Mouse (Mus musculus): ENCODE data around the gene Gm17364. TPM values are rescaled to one million over a fixed set of nuclear protein-coding genes. Genes with fewer than 3 reads are reported as not detected.

Gene Gm17364
- polyA plus RNA-seq, 1 experiment from 2014 or later = not detected

- H3K27me3 ChIP-seq (replicated peaks) = peaks cover 5% of the 10 kb centered on the region; the same call in 1 of the 2 replicates
- H3K4me3 ChIP-seq = no peak overlapping the region
- H3K36me3 ChIP-seq = no peaks in the 10 kb centered on the region
- H3K4me2 ChIP-seq = no peak overlapping the region
- no peak overlapping the region for H3K9ac ChIP-seq
- no peaks in the 10 kb centered on the region for H3K4me1 ChIP-seq (replicated peaks)
- 71% methylated on average over 13 of the region's 13 CpGs for WGBS
- no peaks in the 10 kb centered on the region for H3K9me3 ChIP-seq (replicated peaks)
- H3K27ac ChIP-seq (ENCODE audit: poor library complexity, severe bottlenecking) = no peak overlapping the region
- ATAC-seq (ENCODE audit: insufficient number of reproducible peaks, low FRiP score) = no peak
Measured at GRCm38 (mm10) chr13:41235845-41236741, 37.7 kb downstream of the Gm17364 start.

GRCm38 (mm10) chr13:41235181-41235580, 38.6 kb downstream of the Gm17364 start:
- H3K4me3 ChIP-seq = no peak overlapping the region
- 82% methylated on average over 6 of the region's 6 CpGs for WGBS

DNA sequence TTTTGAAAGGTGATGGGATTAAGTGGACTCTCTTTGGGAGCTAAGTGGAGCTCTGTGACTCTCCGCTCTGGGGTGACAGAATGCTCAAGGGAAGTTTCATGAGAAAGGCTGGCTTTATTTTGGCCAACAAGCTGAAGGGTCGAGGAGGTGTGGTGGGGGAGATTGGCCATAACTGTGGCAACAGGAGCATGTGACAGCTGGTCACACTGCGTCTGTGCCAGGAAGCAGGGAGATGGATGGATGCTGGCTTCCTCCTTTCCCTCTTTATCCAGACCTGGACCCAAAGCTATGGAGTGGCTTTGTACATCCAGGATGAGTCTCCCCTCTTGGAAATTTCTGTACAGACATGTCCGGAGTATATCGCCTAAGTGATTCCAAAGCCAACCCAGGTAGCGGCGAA, 40.5 kb downstream of the Gm17364 start:
- Histone ChIP-seq H3K27ac (ENCODE audit: poor library complexity, severe bottlenecking) (no peak overlapping the region), H3K36me3 (no peaks in the 10 kb centered on the region), H3K27me3 (replicated peaks) (no peaks in the 10 kb centered on the region), H3K4me2 (no peak overlapping the region), H3K4me3 (no peak overlapping the region), H3K9ac (no peak overlapping the region), H3K9me3 (replicated peaks) (no peaks in the 10 kb centered on the region), H3K4me1 (replicated peaks) (no peaks in the 10 kb centered on the region)
- no peak for ATAC-seq (ENCODE audit: insufficient number of reproducible peaks, low FRiP score)
- WGBS = 78% methylated on average over 7 of the region's 7 CpGs

More at GRCm38 (mm10) chr13:41235181-41235580, 38.6 kb downstream of the Gm17364 start:
- no peaks in the 10 kb centered on the region for H3K36me3 ChIP-seq
- ATAC-seq (ENCODE audit: insufficient number of reproducible peaks, low FRiP score) = no peak
- no peaks in the 10 kb centered on the region for H3K4me1 ChIP-seq (replicated peaks)
- H3K9me3 ChIP-seq (replicated peaks) = no peaks in the 10 kb centered on the region
- H3K27ac ChIP-seq (ENCODE audit: poor library complexity, severe bottlenecking) = no peak overlapping the region
- no peak overlapping the region for H3K4me2 ChIP-seq
- peaks cover 5% of the 10 kb centered on the region; the same call in 1 of the 2 replicates for H3K27me3 ChIP-seq (replicated peaks)
- no peak overlapping the region for H3K9ac ChIP-seq

DNA sequence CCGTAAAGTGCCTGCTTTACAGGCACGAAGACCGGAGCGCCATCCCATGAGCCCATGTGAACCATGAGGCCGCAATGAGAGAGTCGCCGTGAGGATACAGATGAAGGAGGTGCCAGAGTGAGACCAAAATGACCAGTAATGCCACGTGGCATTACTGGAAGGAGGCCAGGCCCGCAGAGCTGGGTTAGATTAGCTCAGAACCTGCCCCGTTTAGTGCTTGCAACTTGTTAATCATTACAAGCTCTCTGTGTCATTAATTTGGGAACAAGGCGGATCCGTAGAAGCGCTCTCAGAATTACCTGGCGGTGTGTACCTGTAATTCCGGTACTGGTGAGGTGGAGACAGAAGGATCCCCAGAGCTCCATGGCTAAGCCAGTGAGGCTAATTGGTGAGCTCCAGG, 41.6 kb downstream of the Gm17364 start:
- no peak overlapping the region for H3K9ac ChIP-seq
- no peaks in the 10 kb centered on the region for H3K4me1 ChIP-seq (replicated peaks)
- H3K36me3 ChIP-seq = no peaks in the 10 kb centered on the region
- no peaks in the 10 kb centered on the region for H3K9me3 ChIP-seq (replicated peaks)
- H3K4me3 ChIP-seq = no peak overlapping the region
- ATAC-seq (ENCODE audit: insufficient number of reproducible peaks, low FRiP score) = no peak
- WGBS = 89% methylated on average over 15 of the region's 15 CpGs
- H3K27ac ChIP-seq (ENCODE audit: poor library complexity, severe bottlenecking) = no peak overlapping the region
- H3K27me3 ChIP-seq (replicated peaks) = no peaks in the 10 kb centered on the region
- no peak overlapping the region for H3K4me2 ChIP-seq

- 81% methylated on average over 12 of the region's 12 CpGs for WGBS
- Histone ChIP-seq H3K9me3 (replicated peaks) (no peaks in the 10 kb centered on the region), H3K27me3 (replicated peaks) (no peaks in the 10 kb centered on the region), H3K36me3 (no peaks in the 10 kb centered on the region), H3K4me1 (replicated peaks) (no peaks in the 10 kb centered on the region), H3K4me3 (no peak overlapping the region), H3K27ac (ENCODE audit: poor library complexity, severe bottlenecking) (no peak overlapping the region), H3K4me2 (no peak overlapping the region), H3K9ac (no peak overlapping the region)
- no peak for ATAC-seq (ENCODE audit: insufficient number of reproducible peaks, low FRiP score)
Measured at GRCm38 (mm10) chr13:41231389-41231983, 42.3 kb downstream of the Gm17364 start.

DNA sequence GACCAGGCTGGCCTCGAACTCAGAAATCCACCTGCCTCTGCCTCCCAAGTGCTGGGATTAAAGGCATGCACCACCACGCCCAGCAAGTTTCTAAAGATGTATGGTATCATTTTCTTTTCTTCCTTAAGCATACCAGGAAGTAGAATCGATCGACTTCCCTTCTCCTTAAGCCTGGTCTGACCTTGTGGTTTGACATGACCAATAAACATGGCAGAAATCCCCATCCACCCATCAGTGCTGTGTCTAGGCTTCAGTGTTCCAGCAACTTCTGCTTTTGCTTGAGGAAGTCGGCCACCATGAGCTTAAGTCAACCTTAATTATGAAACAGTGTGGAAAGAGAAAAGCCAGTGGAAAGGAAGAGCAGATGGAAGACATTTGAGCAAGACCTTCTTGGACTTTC, 43.5 kb downstream of the Gm17364 start:
- Histone ChIP-seq H3K4me3 (no peak overlapping the region), H3K9me3 (replicated peaks) (no peaks in the 10 kb centered on the region), H3K9ac (no peak overlapping the region), H3K27ac (ENCODE audit: poor library complexity, severe bottlenecking) (no peak overlapping the region), H3K27me3 (replicated peaks) (no peaks in the 10 kb centered on the region), H3K36me3 (no peaks in the 10 kb centered on the region), H3K4me1 (replicated peaks) (no peaks in the 10 kb centered on the region), H3K4me2 (no peak overlapping the region)
- 75% methylated on average over 5 of the region's 5 CpGs for WGBS
- no peak for ATAC-seq (ENCODE audit: insufficient number of reproducible peaks, low FRiP score)

- WGBS = 77% methylated on average over 5 of the region's 5 CpGs
- Histone ChIP-seq H3K27me3 (replicated peaks) (no peaks in the 10 kb centered on the region), H3K4me3 (no peak overlapping the region), H3K9ac (no peak overlapping the region), H3K36me3 (no peaks in the 10 kb centered on the region), H3K4me1 (replicated peaks) (no peaks in the 10 kb centered on the region), H3K9me3 (replicated peaks) (0 out of 2 replicates have a peak, but pooled peaks cover 2% of the 10 kb centered on the region), H3K27ac (ENCODE audit: poor library complexity, severe bottlenecking) (no peak overlapping the region), H3K4me2 (no peak overlapping the region)
- ATAC-seq (ENCODE audit: insufficient number of reproducible peaks, low FRiP score) = no peak
Measured at GRCm38 (mm10) chr13:41228060-41228459, 45.7 kb downstream of the Gm17364 start.

- ATAC-seq (ENCODE audit: insufficient number of reproducible peaks, low FRiP score) = no peak
- no peak overlapping the region for H3K4me2 ChIP-seq
- WGBS = 72% methylated on average over 5 of the region's 5 CpGs
- H3K9me3 ChIP-seq (replicated peaks) = peaks cover 14% of the 10 kb centered on the region
- H3K27me3 ChIP-seq (replicated peaks) = no peaks in the 10 kb centered on the region
- H3K27ac ChIP-seq (ENCODE audit: poor library complexity, severe bottlenecking) = no peak overlapping the region
- H3K4me1 ChIP-seq (replicated peaks) = no peaks in the 10 kb centered on the region
- no peak overlapping the region for H3K9ac ChIP-seq
- H3K4me3 ChIP-seq = no peak overlapping the region
- no peaks in the 10 kb centered on the region for H3K36me3 ChIP-seq
Measured at GRCm38 (mm10) chr13:41226513-41226912, 47.3 kb downstream of the Gm17364 start.

Other genes starting within 250 kb of the Gm17364 start
- gene Mak, start 194.3 kb downstream of the Gm17364 start, polyA plus RNA-seq (2016; fragmentation: Nextera tagmentation; extraction: Ambion mirVana) = 0.24 and 0.38 TPM in 2 replicates
- not detected in 2 replicates for gene Gcm2, start 162.9 kb downstream of the Gm17364 start, polyA plus RNA-seq (2016; fragmentation: Nextera tagmentation; extraction: Ambion mirVana)
- gene Sycp2l, start 159.7 kb downstream of the Gm17364 start, polyA plus RNA-seq (2016; fragmentation: Nextera tagmentation; extraction: Ambion mirVana) = 0.09 TPM in 1 of 2 replicates, not detected in the other
- 1.9 and 2.1 TPM in 2 replicates for gene Elovl2, start 53.6 kb downstream of the Gm17364 start, polyA plus RNA-seq (2016; fragmentation: Nextera tagmentation; extraction: Ambion mirVana)
- 13.6 and 14.5 TPM in 2 replicates for gene Smim13, start 24.1 kb downstream of the Gm17364 start, polyA plus RNA-seq (2016; fragmentation: Nextera tagmentation; extraction: Ambion mirVana)
- 19.0 and 19.8 TPM in 2 replicates for gene Nedd9, start 213.4 kb upstream of the Gm17364 start, polyA plus RNA-seq (2016; fragmentation: Nextera tagmentation; extraction: Ambion mirVana)